Mouse (Mus musculus): ENCODE measurements around the gene A3galt2. TPM values are rescaled to one million over a fixed set of nuclear protein-coding genes. Genes with fewer than 3 reads are reported as not detected.

A3galt2 gene
- polyA plus RNA-seq (2015; fragmentation: Nextera tagmentation; extraction: Ambion mirVana): 0.16 and 0.30 TPM in 2 replicates

GRCm38 (mm10) chr4:128755064-128755463 lies at the start of gene A3galt2:
A3galt2 (plus strand) TSS chr4:128755364.
- Histone ChIP-seq H3K4me2 (ENCODE audit: low read depth, low read length) (no peak within 1 kb of the TSS), H3K9me3 (ENCODE audit: control insufficient read depth, low read length) (no peaks in the 10 kb centered on the region), H3K4me1 (replicated peaks; ENCODE audit: control insufficient read depth, insufficient read depth, low read length) (no peaks in the 10 kb centered on the region), H3K27ac (ENCODE audit: low read length) (no peak within 1 kb of the TSS), H3K36me3 (ENCODE audit: control insufficient read depth, insufficient read depth, low read length) (peaks cover 30% of the 10 kb centered on the region), H3K27me3 (ENCODE audit: control insufficient read depth, insufficient read depth, low read depth, low read length) (no peaks in the 10 kb centered on the region), H3K4me3 (ENCODE audit: low read length) (no peak within 1 kb of the TSS), H3K9ac (ENCODE audit: low read length) (no peak within 1 kb of the TSS)
- 56% methylated on average over 3 of the region's 3 CpGs for WGBS
- ATAC-seq (ENCODE audit: low read depth): no peak

DNA sequence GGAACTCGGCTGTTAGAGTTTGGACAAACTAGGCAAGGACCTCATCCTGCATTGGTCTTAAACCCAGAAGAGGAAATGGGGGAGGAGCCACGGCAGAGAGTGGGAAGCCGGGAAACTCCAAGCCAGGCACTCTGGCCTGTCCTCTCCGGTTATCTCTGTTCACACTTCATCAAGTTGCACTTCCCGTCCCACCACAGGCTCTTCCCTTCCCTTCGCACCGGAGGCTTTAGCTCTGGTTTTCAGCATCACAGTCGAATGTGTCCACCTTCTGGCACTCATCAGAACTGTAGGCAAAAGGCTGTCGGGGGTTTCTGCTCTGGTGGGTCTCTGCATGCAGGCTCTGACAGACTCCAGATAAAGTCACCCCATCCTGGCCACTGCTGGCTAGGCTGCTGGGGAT lies 48.5 kb upstream of the A3galt2 start:
- Histone ChIP-seq H3K9ac (ENCODE audit: low read length) (peak overlapping the region; percentile 37), H3K4me3 (ENCODE audit: low read length) (no peak overlapping the region), H3K27me3 (ENCODE audit: control insufficient read depth, insufficient read depth, low read depth, low read length) (no peaks in the 10 kb centered on the region), H3K4me1 (replicated peaks; ENCODE audit: control insufficient read depth, insufficient read depth, low read length) (peaks cover 16% of the 10 kb centered on the region), H3K36me3 (ENCODE audit: control insufficient read depth, insufficient read depth, low read length) (0 out of 2 replicates have a peak, but pooled peaks cover 2% of the 10 kb centered on the region), H3K9me3 (ENCODE audit: control insufficient read depth, low read length) (no peaks in the 10 kb centered on the region), H3K4me2 (ENCODE audit: low read depth, low read length) (no peak overlapping the region), H3K27ac (ENCODE audit: low read length) (peak overlapping the region; percentile 53)
- 2% methylated on average over 9 of the region's 9 CpGs for WGBS
- ATAC-seq (ENCODE audit: low read depth): peak; percentile 88

DNA sequence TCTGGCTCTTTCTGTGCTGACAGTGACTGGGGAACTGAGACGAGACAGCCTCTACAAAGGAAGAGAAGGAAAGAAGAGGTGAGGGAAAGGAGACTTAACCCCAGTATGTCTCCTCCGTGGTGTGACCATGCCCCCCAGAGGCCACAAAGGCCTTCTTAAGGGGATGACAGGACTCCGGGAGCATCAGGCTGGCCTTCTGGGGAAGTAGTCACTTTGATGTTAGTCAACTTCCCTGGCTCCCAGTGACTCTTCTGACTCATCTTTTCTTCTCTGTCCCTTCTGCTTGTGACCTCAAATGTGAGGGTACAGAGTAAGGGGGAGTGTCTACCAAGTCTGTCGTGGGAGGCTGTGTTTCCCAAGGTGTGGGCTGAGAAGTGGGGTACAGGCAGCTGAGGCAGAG lies 47.8 kb upstream of the A3galt2 start:
- H3K4me3 ChIP-seq (ENCODE audit: low read length): no peak overlapping the region
- H3K27me3 ChIP-seq (ENCODE audit: control insufficient read depth, insufficient read depth, low read depth, low read length): no peaks in the 10 kb centered on the region
- H3K36me3 ChIP-seq (ENCODE audit: control insufficient read depth, insufficient read depth, low read length): 0 out of 2 replicates have a peak, but pooled peaks cover 2% of the 10 kb centered on the region
- peaks cover 22% of the 10 kb centered on the region for H3K4me1 ChIP-seq (replicated peaks; ENCODE audit: control insufficient read depth, insufficient read depth, low read length)
- peak overlapping the region; percentile 37; the same call in 1 of the 2 replicates for H3K9ac ChIP-seq (ENCODE audit: low read length)
- 42% methylated on average over 4 of the region's 4 CpGs for WGBS
- H3K4me2 ChIP-seq (ENCODE audit: low read depth, low read length): no peak overlapping the region
- no peaks in the 10 kb centered on the region for H3K9me3 ChIP-seq (ENCODE audit: control insufficient read depth, low read length)
- no peak overlapping the region for H3K27ac ChIP-seq (ENCODE audit: low read length)
- no peak for ATAC-seq (ENCODE audit: low read depth)

- no peak for ATAC-seq (ENCODE audit: low read depth)
- Histone ChIP-seq H3K27me3 (ENCODE audit: control insufficient read depth, insufficient read depth, low read depth, low read length) (no peaks in the 10 kb centered on the region), H3K36me3 (ENCODE audit: control insufficient read depth, insufficient read depth, low read length) (0 out of 2 replicates have a peak, but pooled peaks cover 2% of the 10 kb centered on the region), H3K9me3 (ENCODE audit: control insufficient read depth, low read length) (no peaks in the 10 kb centered on the region), H3K4me3 (ENCODE audit: low read length) (no peak overlapping the region), H3K27ac (ENCODE audit: low read length) (no peak overlapping the region), H3K4me2 (ENCODE audit: low read depth, low read length) (no peak overlapping the region), H3K9ac (ENCODE audit: low read length) (no peak overlapping the region), H3K4me1 (replicated peaks; ENCODE audit: control insufficient read depth, insufficient read depth, low read length) (peaks cover 22% of the 10 kb centered on the region)
- WGBS: 75% methylated on average over 15 of the region's 15 CpGs
Observed at GRCm38 (mm10) chr4:128709061-128709780, 45.9 kb upstream of the A3galt2 start.

DNA sequence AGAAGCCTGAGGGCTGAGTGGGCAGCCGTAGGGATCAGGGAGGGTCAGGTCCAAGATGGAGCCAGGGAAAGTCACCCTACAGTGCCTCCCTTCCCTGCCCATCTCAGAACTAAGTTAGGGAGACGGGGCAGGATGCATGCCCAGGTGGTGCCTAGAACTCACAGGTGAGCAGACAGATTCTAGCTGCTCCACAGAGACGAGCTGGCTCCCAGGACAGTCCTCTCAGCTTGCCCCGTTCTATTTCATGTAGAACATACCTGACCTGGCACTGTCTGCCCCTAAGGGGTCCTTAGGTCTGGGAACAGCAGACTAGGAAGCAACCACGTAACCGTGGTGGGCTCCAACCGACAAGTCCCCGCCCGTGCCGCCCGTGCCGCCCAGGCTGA lies 45.4 kb upstream of the A3galt2 start:
- WGBS: 95% methylated on average over 12 of the region's 12 CpGs
- H3K4me1 ChIP-seq (replicated peaks; ENCODE audit: control insufficient read depth, insufficient read depth, low read length): peaks cover 26% of the 10 kb centered on the region
- no peak overlapping the region for H3K4me3 ChIP-seq (ENCODE audit: low read length)
- 0 out of 2 replicates have a peak, but pooled peaks cover 2% of the 10 kb centered on the region for H3K36me3 ChIP-seq (ENCODE audit: control insufficient read depth, insufficient read depth, low read length)
- H3K27me3 ChIP-seq (ENCODE audit: control insufficient read depth, insufficient read depth, low read depth, low read length): no peaks in the 10 kb centered on the region
- no peak overlapping the region for H3K4me2 ChIP-seq (ENCODE audit: low read depth, low read length)
- no peaks in the 10 kb centered on the region for H3K9me3 ChIP-seq (ENCODE audit: control insufficient read depth, low read length)
- no peak overlapping the region for H3K9ac ChIP-seq (ENCODE audit: low read length)
- no peak overlapping the region for H3K27ac ChIP-seq (ENCODE audit: low read length)
- ATAC-seq (ENCODE audit: low read depth): no peak

- WGBS: 88% methylated on average over 6 of the region's 6 CpGs
- no peaks in the 10 kb centered on the region for H3K27me3 ChIP-seq (ENCODE audit: control insufficient read depth, insufficient read depth, low read depth, low read length)
- peaks cover 31% of the 10 kb centered on the region for H3K4me1 ChIP-seq (replicated peaks; ENCODE audit: control insufficient read depth, insufficient read depth, low read length)
- no peak overlapping the region for H3K27ac ChIP-seq (ENCODE audit: low read length)
- 0 out of 2 replicates have a peak, but pooled peaks cover 2% of the 10 kb centered on the region for H3K36me3 ChIP-seq (ENCODE audit: control insufficient read depth, insufficient read depth, low read length)
- no peak overlapping the region for H3K4me2 ChIP-seq (ENCODE audit: low read depth, low read length)
- no peak for ATAC-seq (ENCODE audit: low read depth)
- no peak overlapping the region for H3K9ac ChIP-seq (ENCODE audit: low read length)
- no peaks in the 10 kb centered on the region for H3K9me3 ChIP-seq (ENCODE audit: control insufficient read depth, low read length)
- H3K4me3 ChIP-seq (ENCODE audit: low read length): no peak overlapping the region
Observed at GRCm38 (mm10) chr4:128710286-128710685, 44.9 kb upstream of the A3galt2 start.

DNA sequence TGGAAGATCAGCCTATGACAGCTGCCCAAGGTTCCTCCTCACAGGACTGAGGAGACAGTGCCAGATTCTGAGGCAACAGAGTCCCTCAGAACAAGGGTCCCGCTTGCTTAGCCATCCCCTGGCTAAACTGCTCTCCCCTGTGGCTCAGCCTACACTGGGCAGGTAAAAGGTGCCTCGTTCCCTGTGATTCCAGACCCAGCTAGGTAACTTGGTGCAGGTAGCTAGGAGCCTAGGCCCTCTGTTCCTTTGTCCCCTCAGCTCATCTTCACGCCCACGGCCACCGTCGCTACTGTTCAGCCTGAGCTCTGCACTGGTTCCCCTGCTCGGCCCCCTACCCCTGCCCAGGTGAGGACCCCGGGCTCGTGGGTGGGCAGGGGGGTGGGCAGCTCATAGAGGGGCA lies 44.4 kb upstream of the A3galt2 start:
- no peak for ATAC-seq (ENCODE audit: low read depth)
- Histone ChIP-seq H3K9ac (ENCODE audit: low read length) (peak overlapping the region; percentile 26; the same call in 1 of the 2 replicates), H3K4me3 (ENCODE audit: low read length) (no peak overlapping the region), H3K4me1 (replicated peaks; ENCODE audit: control insufficient read depth, insufficient read depth, low read length) (peaks cover 36% of the 10 kb centered on the region), H3K27ac (ENCODE audit: low read length) (no peak overlapping the region), H3K36me3 (ENCODE audit: control insufficient read depth, insufficient read depth, low read length) (0 out of 2 replicates have a peak, but pooled peaks cover 2% of the 10 kb centered on the region), H3K27me3 (ENCODE audit: control insufficient read depth, insufficient read depth, low read depth, low read length) (no peaks in the 10 kb centered on the region), H3K9me3 (ENCODE audit: control insufficient read depth, low read length) (no peaks in the 10 kb centered on the region), H3K4me2 (ENCODE audit: low read depth, low read length) (no peak overlapping the region)
- 76% methylated on average over 9 of the region's 9 CpGs for WGBS

DNA sequence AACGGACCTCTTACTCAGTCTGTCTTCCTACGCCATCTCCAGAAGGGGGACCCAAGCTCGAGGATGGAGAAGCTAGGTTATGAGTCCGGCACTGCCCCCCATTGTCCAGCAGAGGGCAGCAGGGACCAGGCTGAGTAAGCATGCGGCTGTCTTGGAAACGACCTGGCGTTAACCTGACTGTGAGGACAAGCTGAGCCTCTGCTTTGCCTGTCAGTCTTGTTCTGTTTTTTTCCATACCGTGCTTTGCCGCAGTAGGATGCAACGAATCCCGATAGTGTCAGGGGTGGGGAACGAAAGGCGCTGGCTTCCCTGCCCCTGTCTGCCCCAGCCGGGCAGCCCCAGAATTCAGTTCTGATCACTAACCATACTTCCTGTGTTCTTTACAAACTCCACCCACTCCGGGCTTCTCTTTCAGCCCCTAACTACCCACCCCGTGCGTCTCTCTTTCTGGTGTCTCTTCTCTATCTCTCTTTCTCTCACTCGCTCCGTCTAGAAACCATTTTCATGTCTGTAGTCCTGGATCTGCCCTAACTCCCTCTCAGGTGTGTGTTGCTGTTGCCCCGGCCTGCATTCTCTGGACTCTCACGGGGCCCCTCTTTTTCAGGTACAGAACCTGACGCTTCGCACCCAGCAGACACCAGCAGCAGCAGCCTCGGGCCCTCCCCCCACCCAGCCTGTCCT lies 43.6 kb upstream of the A3galt2 start:
- H3K9me3 ChIP-seq (ENCODE audit: control insufficient read depth, low read length): no peaks in the 10 kb centered on the region
- H3K9ac ChIP-seq (ENCODE audit: low read length): peak overlapping the region; percentile 52
- H3K4me3 ChIP-seq (ENCODE audit: low read length): peak overlapping the region; percentile 33
- no peaks in the 10 kb centered on the region for H3K27me3 ChIP-seq (ENCODE audit: control insufficient read depth, insufficient read depth, low read depth, low read length)
- H3K4me1 ChIP-seq (replicated peaks; ENCODE audit: control insufficient read depth, insufficient read depth, low read length): peaks cover 36% of the 10 kb centered on the region
- 9% methylated on average over 24 of the region's 24 CpGs for WGBS
- H3K27ac ChIP-seq (ENCODE audit: low read length): no peak overlapping the region
- 0 out of 2 replicates have a peak, but pooled peaks cover 2% of the 10 kb centered on the region for H3K36me3 ChIP-seq (ENCODE audit: control insufficient read depth, insufficient read depth, low read length)
- ATAC-seq (ENCODE audit: low read depth): peak; percentile 61
- peak overlapping the region; percentile 53 for H3K4me2 ChIP-seq (ENCODE audit: low read depth, low read length)

DNA sequence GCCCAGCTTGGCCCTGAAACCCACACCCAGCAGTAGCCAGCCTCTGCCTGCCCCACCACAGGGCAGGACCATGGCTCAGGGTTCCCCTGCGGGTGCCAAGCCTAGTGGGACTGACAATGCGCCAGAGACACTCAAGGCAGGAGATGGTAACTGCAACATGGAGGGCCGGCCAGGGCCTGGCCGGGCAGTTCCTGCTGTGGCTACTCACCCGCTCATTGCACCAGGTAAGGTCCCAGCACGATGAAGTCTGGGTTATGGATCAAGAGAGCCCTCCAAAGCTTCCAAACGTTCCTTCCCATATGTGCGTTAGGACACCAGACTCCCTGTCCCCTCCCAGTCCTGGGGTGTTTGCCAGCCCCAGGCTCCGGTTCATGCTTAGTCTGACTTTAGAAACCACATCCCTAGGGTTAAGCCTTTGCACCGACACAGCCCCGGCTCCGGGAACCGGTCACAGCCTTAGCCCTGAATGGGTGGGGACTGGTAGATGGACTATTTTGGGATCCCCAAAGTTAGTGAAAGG lies 43.0 kb upstream of the A3galt2 start:
- Histone ChIP-seq H3K9ac (ENCODE audit: low read length) (peak overlapping the region; percentile 52), H3K4me2 (ENCODE audit: low read depth, low read length) (peak overlapping the region; percentile 53)
- WGBS: 50% methylated on average over 13 of the region's 13 CpGs

More for the DNA sequence above, 43.0 kb upstream of the A3galt2 start:
- H3K4me3 ChIP-seq (ENCODE audit: low read length): peak overlapping the region; percentile 33
- H3K27ac ChIP-seq (ENCODE audit: low read length): no peak overlapping the region
- 0 out of 2 replicates have a peak, but pooled peaks cover 2% of the 10 kb centered on the region for H3K36me3 ChIP-seq (ENCODE audit: control insufficient read depth, insufficient read depth, low read length)
- H3K4me1 ChIP-seq (replicated peaks; ENCODE audit: control insufficient read depth, insufficient read depth, low read length): peaks cover 33% of the 10 kb centered on the region
- no peaks in the 10 kb centered on the region for H3K9me3 ChIP-seq (ENCODE audit: control insufficient read depth, low read length)
- no peak for ATAC-seq (ENCODE audit: low read depth)
- no peaks in the 10 kb centered on the region for H3K27me3 ChIP-seq (ENCODE audit: control insufficient read depth, insufficient read depth, low read depth, low read length)
